Mouse (Mus musculus): ENCODE measurements around the gene Gm12216.

- no peak for TF ChIP-seq CTCF (IDR thresholded peaks at IDR 0.05; ENCODE audit: low read depth)
- no peak for TF ChIP-seq EP300 (optimal IDR thresholded peaks at IDR 0.05)
These were observed 30.1 kb upstream of the Gm12216 start for GRCm38 (mm10) chr11:53889091-53889645.
